Mouse (Mus musculus) cerebellum, adult 9-11 months (tissue): Measurements from ENCODE around the gene Polg2.
"Not testable (repeated sequence)": the region's sequence is repeated elsewhere in the genome, so short reads cannot be mapped to it uniquely, and the experiment has no call there.

Experiments
- DNase-seq: peaks from one replicate; pipeline ENCODE4 v3.0.0; 2022

Polg2 gene

GRCm38 (mm10) chr11:106759028-106759427 is 20.3 kb downstream of the Polg2 start:
- no peak for DNase-seq

- DNase-seq = no peak
Measured at GRCm38 (mm10) chr11:106755583-106755982, 23.8 kb downstream of the Polg2 start.

- DNase-seq = no peak
Measured at GRCm38 (mm10) chr11:106753314-106753713, 26.0 kb downstream of the Polg2 start.

- DNase-seq = no peak
Measured at GRCm38 (mm10) chr11:106752103-106752502, 27.2 kb downstream of the Polg2 start.

GRCm38 (mm10) chr11:106751039-106752018 is 28.0 kb downstream of the Polg2 start, which contains the start of gene Milr1:
Gene Milr1, plus strand, starts transcription at chr11:106751226.
- DNase-seq = no peak

- no peak for DNase-seq
Measured at GRCm38 (mm10) chr11:106750121-106750751, 29.1 kb downstream of the Polg2 start, which contains the start of gene Pecam1. Gene Pecam1, minus strand, starts transcription at chr11:106750628.

GRCm38 (mm10) chr11:106749557-106750120 is 29.7 kb downstream of the Polg2 start:
- not testable (repeated sequence) for DNase-seq

- DNase-seq = no peak
Measured at GRCm38 (mm10) chr11:106744949-106745348, 34.4 kb downstream of the Polg2 start.

GRCm38 (mm10) chr11:106742388-106742841 is 36.9 kb downstream of the Polg2 start:
- no peak for DNase-seq

- DNase-seq = no peak
Measured at GRCm38 (mm10) chr11:106741826-106742225, 37.5 kb downstream of the Polg2 start.

GRCm38 (mm10) chr11:106741232-106741631 is 38.1 kb downstream of the Polg2 start:
- no peak for DNase-seq

- DNase-seq = not testable (repeated sequence)
Measured at GRCm38 (mm10) chr11:106740724-106741123, 38.6 kb downstream of the Polg2 start.

GRCm38 (mm10) chr11:106739116-106739515 is 40.2 kb downstream of the Polg2 start:
- DNase-seq = no peak

- no peak for DNase-seq
Measured at GRCm38 (mm10) chr11:106737178-106737621, 42.1 kb downstream of the Polg2 start.

- DNase-seq = no peak
Measured at GRCm38 (mm10) chr11:106736614-106737013, 42.7 kb downstream of the Polg2 start.

GRCm38 (mm10) chr11:106730714-106731113 is 48.6 kb downstream of the Polg2 start:
- DNase-seq = no peak

GRCm38 (mm10) chr11:106729656-106730055 is 49.7 kb downstream of the Polg2 start:
- no peak for DNase-seq

GRCm38 (mm10) chr11:106728402-106729366 is 50.7 kb downstream of the Polg2 start:
- no peak for DNase-seq

GRCm38 (mm10) chr11:106727967-106728366 is 51.4 kb downstream of the Polg2 start:
- no peak for DNase-seq

GRCm38 (mm10) chr11:106724916-106725235 is 54.5 kb downstream of the Polg2 start:
- not testable (repeated sequence) for DNase-seq

- no peak for DNase-seq
Measured at GRCm38 (mm10) chr11:106724176-106724915, 55.0 kb downstream of the Polg2 start.
